Mouse (Mus musculus): ENCODE results near the gene Plin2.

- TF ChIP-seq CTCF (IDR thresholded peaks at IDR 0.05; ENCODE audit: insufficient read depth, low read length) (no peak), POLR2A (IDR thresholded peaks at IDR 0.05; ENCODE audit: borderline replicate concordance, extremely low read depth, low read depth, low read length) (no peak)
These were observed 49.2 kb upstream of the Plin2 start for GRCm38 (mm10) chr4:86718878-86719577.
